Mouse (Mus musculus) monocyte, adult 5-6 weeks (primary cell): ENCODE measurements at regions not wholly inside any gene's neighbourhood (a gene's known extent, or its start where the extent isn't known, plus 50 kb on each side); places are given as distances from the start of the nearest gene placed in this dataset.

ENCODE experiments used
- ATAC-seq: fragments of 153-309, 156-312 bp; replicated peaks from 2 replicates; pipeline ENCODE4 v1.8.0; 2017; ENCODE audit warnings: mild to moderate bottlenecking; ENCODE audit not compliant: low TSS enrichment, insufficient number of reproducible peaks, severe bottlenecking, poor library complexity, low FRiP score

- no peak for ATAC-seq
Observed at GRCm38 (mm10) chr7:111354066-111354465, 271.2 kb upstream of the Eif4g2 start.

GRCm38 (mm10) chr7:111352176-111352575 is 269.3 kb upstream of the Eif4g2 start:
- ATAC-seq = no peak

GRCm38 (mm10) chr7:111345117-111345516 is 262.3 kb upstream of the Eif4g2 start:
- no peak for ATAC-seq

- no peak for ATAC-seq
Observed at GRCm38 (mm10) chr7:111337053-111337452, 254.2 kb upstream of the Eif4g2 start.

- no peak for ATAC-seq
Observed at GRCm38 (mm10) chr7:111322901-111323300, 240.1 kb upstream of the Eif4g2 start.

GRCm38 (mm10) chr7:111319917-111320316 is 237.1 kb upstream of the Eif4g2 start:
- ATAC-seq = no peak

- ATAC-seq = no peak
Observed at GRCm38 (mm10) chr7:111316479-111316990, 233.7 kb upstream of the Eif4g2 start.

GRCm38 (mm10) chr7:111313921-111314320 is 231.1 kb upstream of the Eif4g2 start:
- no peak for ATAC-seq

- ATAC-seq = no peak
Observed at GRCm38 (mm10) chr7:111305196-111305595, 222.4 kb upstream of the Eif4g2 start.

GRCm38 (mm10) chr7:111301791-111302488 is 219.1 kb upstream of the Eif4g2 start:
- ATAC-seq = no peak

GRCm38 (mm10) chr7:111297174-111297902 is 214.5 kb upstream of the Eif4g2 start:
- ATAC-seq = no peak

- ATAC-seq = no peak
Observed at GRCm38 (mm10) chr7:111283411-111283955, 200.7 kb upstream of the Eif4g2 start.

- ATAC-seq = no peak
Observed at GRCm38 (mm10) chr7:111282314-111282713, 199.5 kb upstream of the Eif4g2 start.

GRCm38 (mm10) chr7:111277703-111278102 is 194.9 kb upstream of the Eif4g2 start:
- ATAC-seq = no peak

GRCm38 (mm10) chr7:111273839-111274238 is 191.0 kb upstream of the Eif4g2 start:
- no peak for ATAC-seq

GRCm38 (mm10) chr7:111270874-111271273 is 188.0 kb upstream of the Eif4g2 start:
- no peak for ATAC-seq

GRCm38 (mm10) chr7:111268197-111268596 is 185.4 kb upstream of the Eif4g2 start:
- ATAC-seq = no peak

GRCm38 (mm10) chr7:111263302-111263701 is 180.5 kb upstream of the Eif4g2 start:
- ATAC-seq = no peak

- no peak for ATAC-seq
Observed at GRCm38 (mm10) chr7:111259630-111260574, 177.1 kb upstream of the Eif4g2 start.
